Mouse (Mus musculus) heart, postnatal 0 days (tissue): ENCODE data around the gene Erap1. TPM values are rescaled to one million over a fixed set of nuclear protein-coding genes. Genes with fewer than 3 reads are reported as not detected.
"Not testable (repeated sequence)": the region's sequence is repeated elsewhere in the genome, so short reads cannot be mapped to it uniquely, and the experiment has no call there.

Experiments
- ATAC-seq: fragments of 200-750 bp; cut with Nextera tagmentation; 2 replicates; pipeline ENCODE4 v1.8.0; 2017; ENCODE audit warnings: low read depth, moderate number of reproducible peaks, moderate library complexity; ENCODE audit not compliant: insufficient read depth
- DNase-seq: peaks from one replicate; pipeline ENCODE4 v3.0.0-alpha.2; 2016; ENCODE audit warnings: low spot score
- H3K27ac ChIP-seq: fragments of 300-500 bp; sonication (generic); 2 replicates; pipeline ENCODE4 v1.5.1; 2014; ENCODE audit warnings: low read depth, mild to moderate bottlenecking
- H3K27me3 ChIP-seq: fragments of 300-500 bp; sonication (generic); 2 replicates; pipeline ENCODE4 v1.6.1; 2014; ENCODE audit warnings: low read length, mixed read lengths; ENCODE audit not compliant: control insufficient read depth, insufficient read depth
- H3K36me3 ChIP-seq: fragments of 300-500 bp; sonication (generic); replicated peaks from 2 replicates; pipeline ENCODE4 v1.6.1; 2014; ENCODE audit warnings: low read length, mixed read lengths; ENCODE audit not compliant: control insufficient read depth, insufficient read depth
- H3K4me1 ChIP-seq: fragments of 300-500 bp; sonication (generic); 2 replicates; pipeline ENCODE4 v1.6.1; 2014; ENCODE audit warnings: antibody characterized with exemption; ENCODE audit not compliant: control insufficient read depth, insufficient read depth
- H3K4me2 ChIP-seq: fragments of 300-500 bp; sonication (generic); 2 replicates; pipeline ENCODE4 v1.6.1; 2014; ENCODE audit warnings: low read depth, mild to moderate bottlenecking, low read length, moderate library complexity
- H3K4me3 ChIP-seq: fragments of 300-500 bp; sonication (generic); 2 replicates; pipeline ENCODE4 v1.5.1; 2014; ENCODE audit warnings: low read depth, low read length
- H3K9ac ChIP-seq: fragments of 300-500 bp; sonication (generic); replicated peaks from 2 replicates; pipeline ENCODE4 v1.6.1; 2014; ENCODE audit warnings: low read depth, low read length, mixed read lengths
- H3K9me3 ChIP-seq: fragments of 300-500 bp; sonication (generic); replicated peaks from 2 replicates; pipeline ENCODE4 v1.6.1; 2016; ENCODE audit warnings: low read length; ENCODE audit not compliant: control insufficient read depth
- CTCF ChIP-seq: IDR thresholded peaks from 2 replicates; pipeline ENCODE4 v1.5.1; 2016; ENCODE audit warnings: antibody characterized with exemption, control low read depth, low read depth
- EP300 ChIP-seq: IDR thresholded peaks from 2 replicates; pipeline ENCODE4 v1.6.1; 2016; ENCODE audit warnings: antibody characterized with exemption, low read depth
- WGBS: fragments of 180-500 bp; shearing (Covaris S2); extraction: QIAGEN DNeasy Blood & Tissue Kit; methylation state at CpG from one replicate; pipeline ENCODE4 v1.1.7; 2014; 5-methylcytosine and 5-hydroxymethylcytosine counted together
- polyA plus RNA-seq: library from polyadenylated mRNA; unstranded; fragments of >200 nt; fragmentation: Nextera tagmentation; extraction: Ambion mirVana; gene quantifications from 2 replicates; pipeline ENCODE4 v1.2.1, GENCODE M21; 2015
- total RNA-seq: library from RNA; depleted of rRNA; stranded (reverse); fragments of >200 nt; gene quantifications from 2 replicates; pipeline ENCODE4 v1.2.3, GENCODE M21; 2014; ENCODE audit warnings: low replicate concordance; rRNA removed

Erap1 gene
- 9.6 and 61.1 TPM in 2 replicates for total RNA-seq
- polyA plus RNA-seq: 12.0 and 15.0 TPM in 2 replicates

- TF ChIP-seq CTCF: peak; percentile 73
- TF ChIP-seq EP300: no peak
- DNase-seq (peak; percentile 87), ATAC-seq (peak; percentile 33)
- Histone ChIP-seq H3K4me1 (no peaks in the 10 kb centered on the region), H3K4me3 (peak within 1 kb of the TSS; percentile 85), H3K9me3 (no peaks in the 10 kb centered on the region), H3K4me2 (peak within 1 kb of the TSS; percentile 88), H3K9ac (peak within 1 kb of the TSS; percentile 95), H3K36me3 (no peaks in the 10 kb centered on the region), H3K27ac (peak within 1 kb of the TSS; percentile 96), H3K27me3 (no peaks in the 10 kb centered on the region)
- WGBS: 0% methylated on average over 12 of the region's 12 CpGs
Measured at GRCm38 (mm10) chr13:74638793-74639711, at the start of gene Erap1. Erap1 (plus strand) TSS chr13:74639568.

GRCm38 (mm10) chr13:74591401-74591821, 48.0 kb upstream of the Erap1 start:
- 45% methylated on average over 12 of the region's 12 CpGs for WGBS
- DNase-seq, ATAC-seq, H3K27me3 ChIP-seq, H3K9me3 ChIP-seq, H3K36me3 ChIP-seq, H3K4me3 ChIP-seq, H3K4me2 ChIP-seq, H3K9ac ChIP-seq, H3K4me1 ChIP-seq, H3K27ac ChIP-seq: not testable (repeated sequence)

- WGBS: 79% methylated on average over 2 of the region's 2 CpGs
Measured at GRCm38 (mm10) chr13:74591828-74592227, 47.5 kb upstream of the Erap1 start.

GRCm38 (mm10) chr13:74597022-74597421, 42.3 kb upstream of the Erap1 start:
- H3K4me2 ChIP-seq, DNase-seq, H3K27me3 ChIP-seq, H3K36me3 ChIP-seq, ATAC-seq, H3K4me1 ChIP-seq, H3K9ac ChIP-seq, H3K4me3 ChIP-seq, H3K9me3 ChIP-seq, H3K27ac ChIP-seq: not testable (repeated sequence)
- 70% methylated on average over 2 of the region's 2 CpGs for WGBS

More at GRCm38 (mm10) chr13:74591828-74592227, 47.5 kb upstream of the Erap1 start:
- not testable (repeated sequence) for H3K9me3 ChIP-seq, H3K27ac ChIP-seq, H3K4me1 ChIP-seq, DNase-seq, H3K9ac ChIP-seq, H3K27me3 ChIP-seq, H3K4me3 ChIP-seq, H3K4me2 ChIP-seq, ATAC-seq, H3K36me3 ChIP-seq

- H3K27me3 ChIP-seq, H3K36me3 ChIP-seq, H3K4me1 ChIP-seq, H3K4me2 ChIP-seq, H3K27ac ChIP-seq, ATAC-seq, H3K4me3 ChIP-seq, H3K9ac ChIP-seq, DNase-seq: not testable (repeated sequence)
- peaks cover 12% of the 10 kb centered on the region for H3K9me3 ChIP-seq
- WGBS: no CpG with 5 or more reads among the region's 1 CpGs
Measured at GRCm38 (mm10) chr13:74601776-74602175, 37.6 kb upstream of the Erap1 start.

- peak overlapping the region; percentile 94 for H3K27ac ChIP-seq
- H3K4me2 ChIP-seq: peak overlapping the region; percentile 57
- not testable (repeated sequence) for H3K9ac ChIP-seq, H3K27me3 ChIP-seq, H3K9me3 ChIP-seq, H3K36me3 ChIP-seq, H3K4me1 ChIP-seq
- DNase-seq (peak; percentile 92), ATAC-seq (peak; percentile 96)
- H3K4me3 ChIP-seq: peak overlapping the region; percentile 50
- 7% methylated on average over 22 of the region's 22 CpGs for WGBS
Measured at GRCm38 (mm10) chr13:74617163-74618019, 22.0 kb upstream of the Erap1 start.
